Mouse (Mus musculus) neural tube, embryonic 13.5 days (tissue): Measurements from ENCODE around the gene Nrxn3. TPM values are rescaled to one million over a fixed set of nuclear protein-coding genes. Genes with fewer than 3 reads are reported as not detected.

Experiments
- ATAC-seq: fragments of 200-750 bp; cut with Nextera tagmentation; 2 replicates; pipeline ENCODE4 v1.8.0; 2017; ENCODE audit warnings: low read depth, mild to moderate bottlenecking, moderate TSS enrichment, moderate library complexity
- H3K27ac ChIP-seq: fragments of 300-500 bp; sonication (generic); replicated peaks from 2 replicates; pipeline ENCODE4 v1.5.1; 2015; ENCODE audit warnings: moderate library complexity, mild to moderate bottlenecking, inconsistent platforms
- H3K27me3 ChIP-seq: fragments of 300-500 bp; sonication (generic); 2 replicates; pipeline ENCODE4 v1.6.1; 2015; ENCODE audit warnings: mild to moderate bottlenecking, inconsistent platforms
- H3K36me3 ChIP-seq: fragments of 300-500 bp; sonication (generic); 2 replicates; pipeline ENCODE4 v1.6.1; 2015; ENCODE audit warnings: mild to moderate bottlenecking, inconsistent platforms
- H3K4me1 ChIP-seq: fragments of 300-500 bp; sonication (generic); replicated peaks from 2 replicates; pipeline ENCODE4 v1.6.1; 2015; ENCODE audit warnings: inconsistent platforms
- H3K4me2 ChIP-seq: fragments of 300-500 bp; sonication (generic); 2 replicates; pipeline ENCODE4 v1.6.1; 2015; ENCODE audit warnings: inconsistent platforms, mild to moderate bottlenecking, moderate library complexity
- H3K4me3 ChIP-seq: fragments of 300-500 bp; sonication (generic); 2 replicates; pipeline ENCODE4 v1.5.1; 2015; ENCODE audit warnings: mild to moderate bottlenecking, inconsistent platforms
- H3K9ac ChIP-seq: fragments of 300-500 bp; sonication (generic); 2 replicates; pipeline ENCODE4 v1.6.1; 2015; ENCODE audit warnings: moderate library complexity, mild to moderate bottlenecking, inconsistent platforms
- H3K9me3 ChIP-seq: fragments of 300-500 bp; sonication (generic); 2 replicates; pipeline ENCODE4 v1.6.1; 2016; ENCODE audit warnings: inconsistent platforms
- WGBS: fragments of 180-500 bp; shearing (Covaris S2); methylation state at CpG from one replicate; pipeline ENCODE4 v1.1.7; 2015; 5-methylcytosine and 5-hydroxymethylcytosine counted together
- polyA plus RNA-seq: library from polyadenylated mRNA; unstranded; fragments of >200 nt; fragmentation: Nextera tagmentation; extraction: Ambion mirVana; gene quantifications from 2 replicates; pipeline ENCODE4 v1.2.1, GENCODE M21; 2015

Nrxn3 gene
- polyA plus RNA-seq, 1 experiment from 2014 or later, result 69.7 TPM

- 76% methylated on average over 1 of the region's 1 CpGs for WGBS
- Histone ChIP-seq H3K4me1 (no peaks in the 10 kb centered on the region), H3K36me3 (no peaks in the 10 kb centered on the region)
Measured at GRCm38 (mm10) chr12:90095754-90096153, 1373.1 kb downstream of the Nrxn3 start.

GRCm38 (mm10) chr12:90113351-90113791, 1390.7 kb downstream of the Nrxn3 start:
- H3K4me3 ChIP-seq, result no peak overlapping the region
- peaks cover 5% of the 10 kb centered on the region; the same call in 1 of the 2 replicates for H3K4me1 ChIP-seq
- no peaks in the 10 kb centered on the region for H3K36me3 ChIP-seq
- no peak overlapping the region for H3K4me2 ChIP-seq
- H3K9me3 ChIP-seq, result no peaks in the 10 kb centered on the region
- peak overlapping the region; percentile 52 for H3K27ac ChIP-seq
- H3K9ac ChIP-seq, result no peak overlapping the region
- no peaks in the 10 kb centered on the region for H3K27me3 ChIP-seq
- ATAC-seq, result peak; percentile 85; the same call in 1 of the 2 replicates

More at GRCm38 (mm10) chr12:90095754-90096153, 1373.1 kb downstream of the Nrxn3 start:
- Histone ChIP-seq H3K27ac (no peak overlapping the region), H3K9ac (no peak overlapping the region), H3K4me2 (no peak overlapping the region), H3K4me3 (no peak overlapping the region), H3K27me3 (no peaks in the 10 kb centered on the region), H3K9me3 (no peaks in the 10 kb centered on the region)
- no peak for ATAC-seq

- Histone ChIP-seq H3K4me3 (no peak overlapping the region), H3K27ac (peak overlapping the region; percentile 77), H3K36me3 (no peaks in the 10 kb centered on the region), H3K9ac (no peak overlapping the region), H3K27me3 (peaks cover 18% of the 10 kb centered on the region; the same call in 1 of the 2 replicates), H3K9me3 (no peaks in the 10 kb centered on the region), H3K4me2 (no peak overlapping the region), H3K4me1 (peaks cover 16% of the 10 kb centered on the region)
- WGBS, result 27% methylated on average over 5 of the region's 5 CpGs
- ATAC-seq, result peak; percentile 84
Measured at GRCm38 (mm10) chr12:90131927-90132869, 1409.5 kb downstream of the Nrxn3 start.

- WGBS, result 56% methylated on average over 2 of the region's 2 CpGs
- Histone ChIP-seq H3K27me3 (no peaks in the 10 kb centered on the region), H3K4me3 (no peak overlapping the region), H3K4me1 (peaks cover 11% of the 10 kb centered on the region; the same call in 1 of the 2 replicates), H3K9ac (no peak overlapping the region), H3K9me3 (no peaks in the 10 kb centered on the region), H3K27ac (no peak overlapping the region), H3K4me2 (no peak overlapping the region), H3K36me3 (no peaks in the 10 kb centered on the region)
- no peak for ATAC-seq
Measured at GRCm38 (mm10) chr12:90142011-90142410, 1419.3 kb downstream of the Nrxn3 start.

- Histone ChIP-seq H3K9me3 (no peaks in the 10 kb centered on the region), H3K4me1 (peaks cover 11% of the 10 kb centered on the region; the same call in 1 of the 2 replicates), H3K36me3 (no peaks in the 10 kb centered on the region), H3K9ac (no peak overlapping the region), H3K27me3 (no peaks in the 10 kb centered on the region), H3K4me2 (no peak overlapping the region), H3K27ac (no peak overlapping the region), H3K4me3 (no peak overlapping the region)
- 76% methylated on average over 3 of the region's 3 CpGs for WGBS
- no peak for ATAC-seq
Measured at GRCm38 (mm10) chr12:90144247-90144646, 1421.6 kb downstream of the Nrxn3 start.

- no peaks in the 10 kb centered on the region for H3K36me3 ChIP-seq
- no peaks in the 10 kb centered on the region for H3K27me3 ChIP-seq
- H3K9ac ChIP-seq, result no peak overlapping the region
- WGBS, result 80% methylated on average over 4 of the region's 4 CpGs
- no peak overlapping the region for H3K27ac ChIP-seq
- no peaks in the 10 kb centered on the region for H3K4me1 ChIP-seq
- no peak overlapping the region for H3K4me3 ChIP-seq
- H3K9me3 ChIP-seq, result no peaks in the 10 kb centered on the region
- no peak for ATAC-seq
- H3K4me2 ChIP-seq, result no peak overlapping the region
Measured at GRCm38 (mm10) chr12:90158131-90158772, 1435.6 kb downstream of the Nrxn3 start.

- no peak overlapping the region for H3K4me3 ChIP-seq
- H3K27ac ChIP-seq, result no peak overlapping the region
- H3K4me2 ChIP-seq, result no peak overlapping the region
- no peaks in the 10 kb centered on the region for H3K27me3 ChIP-seq
- no peak overlapping the region for H3K9ac ChIP-seq
- no peaks in the 10 kb centered on the region for H3K4me1 ChIP-seq
- 96% methylated on average over 3 of the region's 3 CpGs for WGBS
- no peaks in the 10 kb centered on the region for H3K9me3 ChIP-seq
- no peaks in the 10 kb centered on the region for H3K36me3 ChIP-seq
- ATAC-seq, result no peak
Measured at GRCm38 (mm10) chr12:90159911-90160310, 1437.2 kb downstream of the Nrxn3 start.

- no peaks in the 10 kb centered on the region for H3K9me3 ChIP-seq
- H3K9ac ChIP-seq, result no peak overlapping the region
- H3K27ac ChIP-seq, result no peak overlapping the region
- WGBS, result 81% methylated on average over 2 of the region's 2 CpGs
- no peaks in the 10 kb centered on the region for H3K4me1 ChIP-seq
- no peaks in the 10 kb centered on the region for H3K27me3 ChIP-seq
- H3K4me3 ChIP-seq, result no peak overlapping the region
- no peaks in the 10 kb centered on the region for H3K36me3 ChIP-seq
- no peak overlapping the region for H3K4me2 ChIP-seq
- no peak for ATAC-seq
Measured at GRCm38 (mm10) chr12:90166118-90166517, 1443.4 kb downstream of the Nrxn3 start.

- no peaks in the 10 kb centered on the region for H3K27me3 ChIP-seq
- no peak overlapping the region for H3K4me2 ChIP-seq
- H3K4me3 ChIP-seq, result no peak overlapping the region
- H3K9me3 ChIP-seq, result no peaks in the 10 kb centered on the region
- WGBS, result 88% methylated on average over 3 of the region's 3 CpGs
- ATAC-seq, result no peak
- H3K9ac ChIP-seq, result no peak overlapping the region
- no peaks in the 10 kb centered on the region for H3K4me1 ChIP-seq
- no peaks in the 10 kb centered on the region for H3K36me3 ChIP-seq
- no peak overlapping the region for H3K27ac ChIP-seq
Measured at GRCm38 (mm10) chr12:90181566-90181965, 1458.9 kb downstream of the Nrxn3 start.

- H3K4me1 ChIP-seq, result no peaks in the 10 kb centered on the region
- H3K4me2 ChIP-seq, result no peak overlapping the region
- WGBS, result 92% methylated on average over 2 of the region's 2 CpGs
- no peak overlapping the region for H3K4me3 ChIP-seq
- H3K27ac ChIP-seq, result no peak overlapping the region
- H3K9me3 ChIP-seq, result no peaks in the 10 kb centered on the region
- no peaks in the 10 kb centered on the region for H3K27me3 ChIP-seq
- no peak for ATAC-seq
- H3K9ac ChIP-seq, result no peak overlapping the region
- H3K36me3 ChIP-seq, result no peaks in the 10 kb centered on the region
Measured at GRCm38 (mm10) chr12:90183021-90183420, 1460.3 kb downstream of the Nrxn3 start.

GRCm38 (mm10) chr12:90196161-90196560, 1473.5 kb downstream of the Nrxn3 start:
- no peaks in the 10 kb centered on the region for H3K36me3 ChIP-seq
- no peaks in the 10 kb centered on the region for H3K27me3 ChIP-seq
- H3K4me1 ChIP-seq, result 0 out of 2 replicates have a peak, but pooled peaks cover 4% of the 10 kb centered on the region
- no peak for ATAC-seq
- no peak overlapping the region for H3K9ac ChIP-seq
- H3K27ac ChIP-seq, result no peak overlapping the region
- H3K9me3 ChIP-seq, result no peaks in the 10 kb centered on the region
- no peak overlapping the region for H3K4me2 ChIP-seq
- no peak overlapping the region for H3K4me3 ChIP-seq

GRCm38 (mm10) chr12:90197994-90198393, 1475.3 kb downstream of the Nrxn3 start:
- Histone ChIP-seq H3K27me3 (no peaks in the 10 kb centered on the region), H3K9me3 (no peaks in the 10 kb centered on the region), H3K36me3 (no peaks in the 10 kb centered on the region)

More at GRCm38 (mm10) chr12:90197994-90198393, 1475.3 kb downstream of the Nrxn3 start:
- Histone ChIP-seq H3K4me3 (no peak overlapping the region), H3K4me1 (0 out of 2 replicates have a peak, but pooled peaks cover 4% of the 10 kb centered on the region), H3K27ac (no peak overlapping the region), H3K4me2 (no peak overlapping the region), H3K9ac (no peak overlapping the region)
- ATAC-seq, result no peak
- WGBS, result 86% methylated on average over 3 of the region's 3 CpGs
